Mouse (Mus musculus) brown adipose tissue, adult 24 weeks (tissue): ENCODE results near the gene Afdn. TPM values are rescaled to one million over a fixed set of nuclear protein-coding genes. Genes with fewer than 3 reads are reported as not detected.
"Not testable (repeated sequence)": the region's sequence is repeated elsewhere in the genome, so short reads cannot be mapped to it uniquely, and the experiment has no call there.

Experiments used
- H3K27ac ChIP-seq: fragments of 200-500 bp; replicated peaks from 2 replicates; pipeline ENCODE4 v1.5.1; 2012; ENCODE audit warnings: low read depth, mild to moderate bottlenecking, low read length
- H3K4me1 ChIP-seq: fragments of 200-500 bp; 2 replicates; pipeline ENCODE4 v1.6.1; 2012; ENCODE audit warnings: low read length, mixed read lengths; ENCODE audit not compliant: control insufficient read depth, insufficient read depth, insufficient read length
- H3K4me3 ChIP-seq: fragments of 200-500 bp; 2 replicates; pipeline ENCODE4 v1.5.1; 2012; ENCODE audit warnings: low read depth, mild to moderate bottlenecking, low read length, moderate library complexity; ENCODE audit not compliant: insufficient read depth
- polyA plus RNA-seq: library from polyadenylated mRNA; stranded (reverse); fragments of >200 nt; gene quantifications from 2 replicates; pipeline ENCODE4 v1.2.4, GENCODE M21; 2012; ENCODE audit not compliant: missing spikeins, insufficient read depth, insufficient read length

Gene Afdn
- polyA plus RNA-seq, 1 experiment, result 28.9 TPM

- Histone ChIP-seq H3K4me1 (no peaks in the 10 kb centered on the region), H3K4me3 (no peak overlapping the region), H3K27ac (no peak overlapping the region)
These were observed 15.0 kb upstream of the Afdn start for GRCm38 (mm10) chr17:13745373-13745772.

- no peaks in the 10 kb centered on the region for H3K4me1 ChIP-seq
- H3K27ac ChIP-seq, result no peak overlapping the region
- no peak overlapping the region for H3K4me3 ChIP-seq
These were observed 14.0 kb upstream of the Afdn start for GRCm38 (mm10) chr17:13746330-13746729.

GRCm38 (mm10) chr17:13747681-13748080 lies 12.7 kb upstream of the Afdn start:
- H3K4me3 ChIP-seq, result no peak overlapping the region
- no peaks in the 10 kb centered on the region for H3K4me1 ChIP-seq
- H3K27ac ChIP-seq, result no peak overlapping the region

GRCm38 (mm10) chr17:13749027-13749426 lies 11.3 kb upstream of the Afdn start:
- no peaks in the 10 kb centered on the region for H3K4me1 ChIP-seq
- no peak overlapping the region for H3K27ac ChIP-seq
- no peak overlapping the region for H3K4me3 ChIP-seq

GRCm38 (mm10) chr17:13753918-13754317 lies 6.4 kb upstream of the Afdn start:
- H3K27ac ChIP-seq, result no peak overlapping the region
- H3K4me3 ChIP-seq, result no peak overlapping the region
- no peaks in the 10 kb centered on the region for H3K4me1 ChIP-seq

GRCm38 (mm10) chr17:13754940-13755339 lies 5.4 kb upstream of the Afdn start:
- H3K4me3 ChIP-seq, result no peak overlapping the region

GRCm38 (mm10) chr17:13758586-13758985 lies 1.8 kb upstream of the Afdn start:
- no peaks in the 10 kb centered on the region for H3K4me1 ChIP-seq
- no peak overlapping the region for H3K27ac ChIP-seq

More at GRCm38 (mm10) chr17:13754940-13755339, 5.4 kb upstream of the Afdn start:
- H3K4me1 ChIP-seq, result no peaks in the 10 kb centered on the region
- no peak overlapping the region for H3K27ac ChIP-seq

GRCm38 (mm10) chr17:13759156-13759852 lies 1.0 kb upstream of the Afdn start:
- Histone ChIP-seq H3K4me1 (no peaks in the 10 kb centered on the region), H3K4me3 (peak overlapping the region; percentile 93), H3K27ac (peak overlapping the region; percentile 90)

More at GRCm38 (mm10) chr17:13758586-13758985, 1.8 kb upstream of the Afdn start:
- H3K4me3 ChIP-seq, result peak overlapping the region; percentile 93; the same call in 1 of the 2 replicates

- peak overlapping the region; percentile 78 for H3K27ac ChIP-seq
- peak overlapping the region; percentile 93 for H3K4me3 ChIP-seq
- no peaks in the 10 kb centered on the region for H3K4me1 ChIP-seq
These were observed 388 bp downstream of the Afdn start for GRCm38 (mm10) chr17:13760675-13761178.

GRCm38 (mm10) chr17:13761179-13761913 lies 1.0 kb downstream of the Afdn start, which contains the start of gene Tcte2:
TSS of gene Tcte2 (minus strand) at chr17:13761825.
- Histone ChIP-seq H3K27ac (peak within 1 kb of the TSS; percentile 78), H3K4me3 (peak within 1 kb of the TSS; percentile 93), H3K4me1 (no peaks in the 10 kb centered on the region)

- H3K27ac ChIP-seq, result no peak overlapping the region
- no peaks in the 10 kb centered on the region for H3K4me1 ChIP-seq
- no peak overlapping the region for H3K4me3 ChIP-seq
These were observed 3.5 kb downstream of the Afdn start for GRCm38 (mm10) chr17:13763819-13764218.

- H3K27ac ChIP-seq, H3K4me3 ChIP-seq, H3K4me1 ChIP-seq: not testable (repeated sequence)
These were observed 4.6 kb downstream of the Afdn start for GRCm38 (mm10) chr17:13764911-13765310.

- Histone ChIP-seq H3K4me3 (no peak overlapping the region), H3K27ac (no peak overlapping the region), H3K4me1 (peaks cover 3% of the 10 kb centered on the region; the same call in 1 of the 2 replicates)
These were observed 8.2 kb downstream of the Afdn start for GRCm38 (mm10) chr17:13768531-13768930.

GRCm38 (mm10) chr17:13769256-13769655 lies 8.9 kb downstream of the Afdn start:
- H3K4me1 ChIP-seq, result peaks cover 3% of the 10 kb centered on the region; the same call in 1 of the 2 replicates
- H3K4me3 ChIP-seq, result no peak overlapping the region
- H3K27ac ChIP-seq, result no peak overlapping the region

- peaks cover 4% of the 10 kb centered on the region; the same call in 1 of the 2 replicates for H3K4me1 ChIP-seq
- H3K27ac ChIP-seq, result no peak overlapping the region
- H3K4me3 ChIP-seq, result no peak overlapping the region
These were observed 17.3 kb downstream of the Afdn start for GRCm38 (mm10) chr17:13777676-13778075.
